Mouse (Mus musculus): ENCODE data around the gene Ankrd42.

Gene Ankrd42

GRCm38 (mm10) chr7:92637021-92637625, at the start of gene Ankrd42:
Gene Ankrd42 (minus strand): TSS chr7:92637142.
- peak; percentile 81 to 94 for DNase-seq (ENCODE audit: low spot score in 2 of 2)

GRCm38 (mm10) chr7:92677346-92677745, 40.4 kb upstream of the Ankrd42 start:
- DNase-seq (ENCODE audit: low spot score in 2 of 2): no peak

DNA sequence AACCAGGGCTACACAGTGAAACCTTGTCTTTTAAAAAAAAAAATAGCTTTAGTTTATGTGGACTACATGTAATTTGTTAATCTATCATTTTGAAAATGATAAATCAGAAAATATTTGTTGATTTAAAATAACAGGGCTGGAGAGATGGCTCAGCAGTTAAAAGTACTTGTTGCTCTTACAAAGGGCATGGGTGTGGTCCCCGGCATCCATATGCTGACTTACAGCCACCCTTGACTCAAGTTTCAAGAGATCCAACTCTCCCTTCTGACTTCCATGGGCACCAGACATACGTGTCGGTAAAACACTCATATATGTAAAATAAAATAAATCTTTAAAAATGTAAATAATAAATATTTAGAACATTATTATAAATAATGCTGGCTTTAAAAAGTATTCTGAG, 38.2 kb upstream of the Ankrd42 start:
- no peak for DNase-seq (ENCODE audit: low spot score in 2 of 2)

- DNase-seq (ENCODE audit: low spot score in 2 of 2): peak; percentile 95 to 96
Observed at GRCm38 (mm10) chr7:92669507-92670471, 32.8 kb upstream of the Ankrd42 start, which contains the start of gene Pcf11. Gene Pcf11 (minus strand): TSS chr7:92669934.

DNA sequence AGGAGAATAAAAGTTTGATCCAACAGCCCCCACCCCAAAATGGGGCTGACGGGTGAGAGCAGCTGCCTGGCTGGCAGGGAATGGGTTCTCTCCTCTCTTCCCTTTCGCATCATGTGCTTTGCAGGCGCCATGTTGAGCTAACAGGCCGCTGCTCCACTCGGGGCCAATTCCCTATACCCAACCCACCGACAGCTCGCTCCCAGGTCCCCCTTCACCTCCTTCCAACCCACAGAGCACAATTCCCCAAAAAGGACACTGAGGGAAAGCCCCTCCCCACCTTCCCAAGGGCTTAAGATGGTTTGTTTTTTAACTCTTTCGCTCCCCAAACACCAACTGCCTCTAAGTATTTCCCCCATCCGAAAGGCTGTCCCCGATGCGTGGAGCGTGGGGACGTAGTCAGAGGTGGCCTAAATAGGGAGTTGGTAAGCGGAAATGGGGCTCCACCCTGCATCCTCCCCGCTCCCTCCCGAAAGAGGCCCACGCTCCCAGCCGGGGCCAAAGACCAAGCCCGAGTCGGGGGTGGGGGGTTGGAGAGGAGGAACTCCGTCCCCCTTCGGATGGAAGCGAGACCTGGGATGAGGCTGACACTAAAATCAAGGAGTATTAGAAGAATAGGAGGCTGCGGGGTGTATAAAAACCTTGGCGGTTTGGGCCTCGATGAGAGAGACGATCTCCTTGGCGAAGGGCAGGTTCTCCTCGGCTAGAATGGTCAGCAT, 32.0 kb upstream of the Ankrd42 start:
- DNase-seq (ENCODE audit: low spot score in 2 of 2): peak; percentile 45 to 64

DNA sequence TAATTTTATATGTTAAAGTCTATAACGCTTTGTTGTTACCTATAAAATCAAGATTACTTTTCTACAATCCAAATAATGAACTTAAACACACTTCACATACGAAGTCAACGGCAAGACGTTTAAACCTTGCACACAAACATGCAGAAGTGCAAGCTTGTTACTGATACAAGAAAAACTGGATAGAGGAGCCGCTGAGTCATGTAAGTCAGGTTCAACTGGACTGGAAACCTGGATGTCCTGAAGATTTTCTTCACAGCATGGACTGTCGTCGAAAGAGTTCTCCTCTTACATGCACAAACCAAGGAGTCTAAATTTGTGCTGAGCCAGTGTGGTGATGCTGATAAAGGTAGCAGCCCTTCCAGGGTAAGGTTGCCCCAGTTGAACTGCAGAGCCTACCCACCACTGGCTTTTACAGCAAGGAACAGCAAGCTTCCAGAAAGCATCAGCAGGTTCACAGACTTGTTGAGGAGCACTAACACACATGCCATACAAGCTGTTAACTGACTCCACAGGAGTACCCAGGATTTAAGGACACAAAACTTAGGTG, 29.4 kb upstream of the Ankrd42 start:
- no peak for DNase-seq (ENCODE audit: low spot score in 2 of 2)

- DNase-seq (ENCODE audit: low spot score in 2 of 2): no peak
Observed at GRCm38 (mm10) chr7:92658050-92658449, 21.1 kb upstream of the Ankrd42 start.

DNA sequence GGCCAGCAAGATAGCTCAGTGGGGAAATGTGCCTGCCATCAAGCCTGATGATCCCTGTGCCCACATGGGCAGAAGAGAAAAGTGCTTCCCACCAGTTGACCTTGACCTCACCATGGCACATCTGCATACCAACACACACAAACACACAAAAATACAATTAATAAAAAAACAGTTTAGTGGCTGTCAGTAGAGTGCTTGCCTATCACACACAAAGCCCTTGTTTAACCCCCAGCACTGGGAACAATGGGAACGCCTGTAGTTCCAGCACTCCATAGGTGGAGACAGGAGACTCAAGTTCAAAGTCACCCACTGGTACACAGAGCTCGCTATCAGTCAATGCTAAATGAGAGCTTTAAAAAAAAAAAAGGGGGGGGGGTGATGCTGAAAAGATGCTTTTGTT, 19.4 kb upstream of the Ankrd42 start:
- no peak for DNase-seq (ENCODE audit: low spot score in 2 of 2)

DNA sequence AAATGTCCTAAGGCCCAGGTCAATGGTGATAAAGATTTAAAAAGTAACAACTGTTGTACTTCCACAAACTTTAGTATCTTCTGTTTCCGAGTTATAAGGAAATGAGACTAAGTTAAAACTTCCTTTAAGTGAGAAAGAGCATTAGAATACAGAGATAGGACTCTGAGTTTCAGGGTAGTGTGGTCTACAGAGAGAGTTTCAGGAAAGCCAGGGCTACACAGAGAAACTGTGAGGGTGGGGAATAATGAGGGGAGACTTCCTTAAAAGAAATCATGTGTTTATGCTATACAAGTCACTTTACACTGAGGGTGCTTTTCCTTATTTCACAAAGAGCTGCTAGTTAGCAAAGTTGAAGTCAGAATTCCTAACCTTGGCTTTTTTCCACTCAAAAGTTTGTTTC, 16.4 kb upstream of the Ankrd42 start:
- no peak for DNase-seq (ENCODE audit: low spot score in 2 of 2)

DNA sequence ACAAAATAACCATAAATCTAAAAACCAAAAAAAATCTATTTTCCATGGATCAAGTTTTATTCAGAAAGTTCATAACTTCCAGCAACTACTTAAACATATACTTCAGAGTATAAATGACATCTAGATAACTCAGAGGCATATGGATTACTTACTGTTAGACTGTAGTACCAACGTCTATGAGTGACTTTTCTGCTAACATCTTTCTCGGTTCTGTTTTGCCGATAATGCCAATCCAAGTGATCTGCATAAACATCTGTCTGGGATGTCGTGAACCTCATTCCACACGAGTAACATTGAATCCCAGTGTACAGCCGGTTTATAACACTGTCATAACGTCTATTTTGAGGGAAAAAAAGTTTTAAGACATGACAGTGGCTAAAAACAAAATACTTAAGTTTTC, 10.8 kb upstream of the Ankrd42 start:
- no peak for DNase-seq (ENCODE audit: low spot score in 2 of 2)

DNA sequence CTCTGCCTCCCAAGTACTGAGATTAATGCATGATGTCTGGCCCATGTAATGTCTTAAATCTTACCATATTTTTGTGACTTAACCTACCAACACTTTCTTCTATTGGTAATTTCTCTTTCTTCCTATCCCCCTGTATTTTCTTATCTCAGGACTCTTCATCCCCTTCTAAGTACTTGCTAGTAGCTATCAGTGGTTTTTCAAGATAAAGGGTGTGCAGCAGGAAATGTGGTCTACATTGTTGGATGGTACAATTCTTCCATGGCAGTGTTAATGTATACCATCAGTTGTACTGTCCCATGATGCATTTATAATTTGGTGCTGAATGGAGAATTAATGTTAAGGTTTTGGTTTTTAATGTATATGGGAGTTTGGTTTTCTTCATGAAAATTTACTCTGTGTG, 5.4 kb upstream of the Ankrd42 start:
- DNase-seq (ENCODE audit: low spot score in 2 of 2): no peak

- no peak for DNase-seq (ENCODE audit: low spot score in 2 of 2)
Observed at GRCm38 (mm10) chr7:92638050-92638449, 1.1 kb upstream of the Ankrd42 start.

DNA sequence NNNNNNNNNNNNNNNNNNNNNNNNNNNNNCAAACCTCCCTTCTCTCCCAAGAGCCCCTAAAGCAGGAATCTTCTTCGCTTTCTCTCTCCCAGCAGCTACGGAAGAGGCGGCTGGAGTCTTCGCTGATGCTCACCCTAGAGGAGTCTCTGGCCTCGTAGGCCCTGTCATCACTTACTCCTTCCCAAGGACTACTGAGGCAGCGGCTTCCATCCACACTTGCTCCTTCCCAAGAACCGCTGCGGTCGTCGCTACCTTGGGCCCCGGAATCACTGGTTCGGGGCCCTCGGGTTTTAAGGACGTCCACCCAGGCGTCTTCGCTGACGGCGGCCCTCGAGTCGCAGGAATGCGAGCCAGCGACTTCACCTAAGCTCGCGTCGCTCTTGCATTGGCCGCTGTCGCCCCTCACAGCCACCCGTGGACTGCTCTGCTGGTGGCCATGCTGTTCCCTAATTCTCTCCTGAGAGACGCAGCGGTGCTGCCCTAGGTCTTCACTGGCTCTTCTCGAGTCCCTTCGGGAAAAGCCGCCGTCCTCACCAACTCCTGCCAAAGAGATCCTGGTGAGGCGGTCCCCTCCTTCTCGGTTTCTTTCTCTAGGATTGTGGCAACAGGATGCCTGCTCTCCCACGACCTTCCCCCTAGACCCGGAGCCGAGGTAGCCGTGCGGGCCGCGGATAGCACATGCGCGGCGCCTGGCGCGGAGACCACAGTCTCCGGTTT, 489 bp downstream of the Ankrd42 start:
- DNase-seq (ENCODE audit: low spot score in 2 of 2): peak in 1 of 2 experiments; percentile 56

DNA sequence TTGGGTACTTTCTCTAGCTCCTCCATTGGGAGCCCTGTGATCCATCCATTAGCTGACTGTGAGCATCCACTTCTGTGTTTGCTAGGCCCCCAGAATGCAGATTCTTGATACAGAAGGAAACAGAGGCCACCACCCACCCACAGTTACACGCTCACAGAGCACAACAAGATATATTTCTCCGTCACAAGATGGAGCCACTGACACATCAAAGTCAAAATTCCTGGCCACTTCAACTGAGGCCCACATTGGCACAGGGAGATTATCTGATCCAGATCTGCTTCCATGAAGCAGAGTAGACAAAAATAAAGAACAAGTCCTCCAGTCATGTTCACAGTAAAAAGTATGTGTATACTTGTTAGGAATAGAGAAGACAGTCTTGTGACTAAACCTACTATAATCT, 6.8 kb downstream of the Ankrd42 start:
- DNase-seq (ENCODE audit: low spot score in 2 of 2): no peak

DNA sequence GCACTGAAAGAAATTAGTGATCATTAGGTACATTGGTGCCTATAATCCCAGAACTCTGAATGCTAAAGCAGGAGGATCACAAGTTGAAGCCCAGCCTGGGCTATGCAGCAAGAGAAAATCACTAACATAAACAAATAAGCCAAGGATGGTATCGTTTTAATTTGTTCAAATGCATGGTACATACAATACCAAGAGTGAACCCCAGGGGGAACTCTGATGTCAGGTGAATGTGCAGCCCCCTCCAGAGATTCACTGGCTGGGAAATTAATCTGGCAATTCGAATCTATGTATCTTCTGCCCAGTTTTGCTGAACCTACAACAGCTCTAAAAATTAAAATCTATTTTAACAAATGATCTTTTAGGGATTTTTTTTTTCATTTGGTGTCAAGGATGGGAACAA, 12.5 kb downstream of the Ankrd42 start:
- no peak for DNase-seq (ENCODE audit: low spot score in 2 of 2)

GRCm38 (mm10) chr7:92610830-92611229, 26.1 kb downstream of the Ankrd42 start:
- no peak for DNase-seq (ENCODE audit: low spot score in 2 of 2)

- no peak for DNase-seq (ENCODE audit: low spot score in 2 of 2)
Observed at GRCm38 (mm10) chr7:92604961-92605360, 32.0 kb downstream of the Ankrd42 start.

- no peak for DNase-seq (ENCODE audit: low spot score in 2 of 2)
Observed at GRCm38 (mm10) chr7:92590842-92591241, 46.1 kb downstream of the Ankrd42 start.

DNA sequence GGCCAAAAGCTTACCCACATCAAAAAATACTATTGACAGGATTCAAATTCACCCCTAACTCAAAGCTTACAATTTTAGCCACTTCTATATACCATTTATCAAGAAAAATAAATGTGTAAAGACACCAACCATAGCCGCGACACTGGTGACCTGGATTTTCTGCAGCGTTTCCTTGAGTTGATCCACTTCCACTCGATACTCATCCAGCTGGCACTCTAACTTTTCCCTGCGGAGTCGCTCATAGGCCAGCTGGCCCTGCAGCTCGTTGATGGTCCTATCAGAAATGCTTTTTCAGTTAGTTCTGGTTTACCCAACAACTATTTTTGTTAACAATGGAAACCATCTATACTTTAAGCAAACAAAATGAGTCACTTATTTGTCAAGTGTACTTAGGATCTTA, 47.0 kb downstream of the Ankrd42 start:
- no peak for DNase-seq (ENCODE audit: low spot score in 2 of 2)

DNA sequence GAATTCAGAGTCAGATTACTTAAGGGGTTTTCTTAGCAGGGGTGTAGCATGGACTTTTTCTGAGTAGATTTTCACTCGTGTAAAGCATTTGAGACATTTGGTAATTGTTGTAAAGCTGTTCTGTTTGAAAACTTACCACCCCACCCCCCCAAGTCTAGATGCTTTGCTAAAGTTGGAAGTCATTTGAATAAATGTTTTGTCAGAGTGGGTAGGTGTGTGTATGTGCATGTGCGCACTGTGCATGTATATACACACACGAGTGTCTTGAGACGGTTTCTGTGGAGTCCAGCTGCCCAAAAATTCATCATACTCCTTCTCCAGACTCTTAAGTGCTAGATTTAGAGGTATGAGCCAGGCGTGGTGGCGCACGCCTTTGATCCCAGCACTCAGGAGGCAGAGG, 53.4 kb downstream of the Ankrd42 start:
- no peak for DNase-seq (ENCODE audit: low spot score in 2 of 2)

DNA sequence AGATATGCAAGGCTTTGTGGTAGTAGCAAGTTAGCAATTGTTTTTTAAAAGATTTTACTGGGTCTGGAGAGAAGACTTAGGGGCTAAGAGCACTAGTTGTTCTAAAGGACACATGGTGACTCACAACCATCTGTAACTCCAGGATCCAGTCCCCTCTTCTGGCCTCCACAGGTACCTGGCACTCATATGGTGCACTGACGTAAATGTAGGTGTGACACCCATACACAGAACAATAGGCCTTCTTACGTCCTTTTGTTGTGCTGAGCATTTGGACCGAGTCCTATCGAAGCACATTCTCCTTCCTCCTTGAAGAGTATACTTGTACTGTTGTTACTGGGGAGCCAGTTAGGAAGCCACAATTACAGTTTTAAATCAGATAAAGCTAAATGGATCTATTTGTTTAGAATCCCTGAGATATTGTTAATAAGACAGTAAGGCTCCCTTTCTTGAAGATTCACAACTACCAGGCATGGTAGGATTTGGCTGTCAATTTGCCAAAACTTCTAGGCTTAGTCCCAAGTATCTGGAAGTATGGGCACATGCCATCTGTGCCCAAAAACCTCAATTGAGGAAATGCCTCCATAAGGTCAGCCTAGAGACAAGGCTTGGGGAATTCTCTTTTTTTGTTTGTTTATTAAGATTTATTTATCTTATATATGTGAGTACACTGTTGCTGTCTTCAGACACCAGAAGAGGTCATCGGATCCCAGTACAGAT, 56.3 kb downstream of the Ankrd42 start:
- no peak for DNase-seq (ENCODE audit: low spot score in 2 of 2)
